Mouse (Mus musculus) layer of hippocampus, postnatal 25 days (tissue): ENCODE measurements around the gene Pdk3. TPM values are rescaled to one million over a fixed set of nuclear protein-coding genes. Genes with fewer than 3 reads are reported as not detected.

Source experiments
- DNase-seq, 2 experiments: peaks; one replicate each; pipeline ENCODE4 v3.0.0; 2022; ENCODE audit warnings: mixed read lengths in 2 of 2, low spot score in 1 of 2; ENCODE audit errors: extremely low spot score in 1 of 2
- total RNA-seq, 2 experiments: library from RNA; stranded (reverse); gene quantifications; 2 replicates each; pipeline ENCODE4 v1.2.3; 2021

Pdk3 gene
- 10 to 100 TPM; 41.3 to 42.7 TPM for total RNA-seq

DNA sequence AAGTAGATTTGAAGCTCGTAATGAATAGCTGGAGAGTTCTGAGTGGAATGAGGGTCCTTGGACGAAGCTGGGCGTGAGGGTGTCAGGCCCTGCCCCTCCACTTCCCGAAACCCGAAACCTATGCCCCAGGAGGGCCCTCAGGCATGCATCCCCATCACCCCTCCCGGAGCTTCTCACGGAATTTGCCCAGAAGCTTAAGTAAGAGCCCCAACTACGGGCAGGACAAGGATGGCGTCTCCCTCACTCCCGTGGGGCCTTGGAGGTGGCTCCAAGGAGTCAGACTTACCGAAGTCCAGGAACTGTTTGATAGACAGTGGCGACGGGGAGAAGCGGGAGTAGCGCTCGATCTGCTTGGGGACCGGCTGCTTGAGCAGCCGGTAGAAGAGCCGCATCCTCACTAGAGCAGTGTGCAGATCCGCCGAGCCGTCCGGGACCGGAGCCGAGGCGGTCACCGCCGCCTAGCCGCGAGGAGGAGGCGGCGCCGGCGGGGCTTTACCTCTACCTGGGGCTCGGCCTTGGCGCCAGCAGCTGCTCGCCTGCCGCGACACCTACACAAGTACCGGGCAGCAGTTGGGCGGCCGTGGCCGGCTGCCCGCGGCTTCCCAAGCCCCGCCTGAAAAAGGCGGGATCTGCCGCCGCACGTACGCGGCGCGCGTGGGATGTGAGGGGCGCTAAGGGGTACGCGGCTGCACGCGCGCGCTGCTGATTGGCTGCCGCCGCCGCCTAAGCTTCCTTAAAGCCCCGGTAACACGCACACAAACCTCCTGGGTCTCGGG, at the start of gene Pdk3:
Gene Pdk3 (minus strand): TSS at position 641 of the 776 bp plus-strand sequence.
- peak; percentile 60 to 62 for DNase-seq

DNA sequence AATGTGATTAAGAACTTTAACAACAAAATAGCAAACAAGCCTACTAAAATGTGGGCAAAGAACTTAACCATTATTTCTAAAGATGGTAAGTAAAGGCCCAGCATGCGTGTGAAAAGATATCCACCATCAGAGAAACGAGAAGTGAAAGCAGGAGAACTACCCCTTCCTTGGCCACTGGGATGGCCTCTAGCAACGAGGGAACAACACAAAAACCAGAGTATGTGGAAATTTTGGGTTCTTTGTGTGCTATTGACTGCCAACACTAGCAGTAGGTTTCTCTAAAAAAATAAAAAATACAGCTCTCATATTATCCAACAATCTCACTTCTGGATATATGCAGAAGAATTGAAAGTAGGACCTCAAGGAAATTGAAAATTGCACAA, 45.6 kb upstream of the Pdk3 start:
- no peak for DNase-seq

DNA sequence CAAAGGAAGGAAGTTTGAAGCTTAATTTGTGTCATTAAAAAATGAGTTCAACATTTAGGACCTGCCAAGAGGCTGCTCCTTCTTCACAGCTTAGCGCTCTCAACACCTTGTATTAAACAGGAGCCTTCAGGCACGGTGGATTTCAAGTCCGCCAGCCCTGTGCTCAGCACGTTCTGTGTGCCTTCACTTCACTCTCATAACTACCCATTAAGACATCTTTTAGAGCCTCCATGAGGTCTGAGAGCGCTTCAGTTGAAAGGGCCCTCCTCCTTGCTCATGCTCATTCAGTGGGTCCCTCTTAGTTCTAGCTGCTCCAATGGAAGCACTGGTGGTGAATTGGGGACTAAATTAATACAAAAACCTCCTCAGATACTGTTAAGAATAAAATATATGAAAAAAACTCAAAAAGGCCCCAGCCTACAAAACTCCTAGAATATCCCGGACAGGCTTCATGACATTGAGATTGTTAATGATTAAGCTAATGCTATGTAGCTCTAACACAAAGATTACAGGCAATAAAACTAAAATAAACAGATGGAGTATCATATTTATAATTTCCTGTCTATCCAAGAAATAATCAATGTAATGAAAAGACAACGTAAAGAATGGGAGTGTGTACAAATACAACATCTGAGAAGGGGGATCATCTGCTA, 45.1 kb upstream of the Pdk3 start:
- no peak for DNase-seq

DNA sequence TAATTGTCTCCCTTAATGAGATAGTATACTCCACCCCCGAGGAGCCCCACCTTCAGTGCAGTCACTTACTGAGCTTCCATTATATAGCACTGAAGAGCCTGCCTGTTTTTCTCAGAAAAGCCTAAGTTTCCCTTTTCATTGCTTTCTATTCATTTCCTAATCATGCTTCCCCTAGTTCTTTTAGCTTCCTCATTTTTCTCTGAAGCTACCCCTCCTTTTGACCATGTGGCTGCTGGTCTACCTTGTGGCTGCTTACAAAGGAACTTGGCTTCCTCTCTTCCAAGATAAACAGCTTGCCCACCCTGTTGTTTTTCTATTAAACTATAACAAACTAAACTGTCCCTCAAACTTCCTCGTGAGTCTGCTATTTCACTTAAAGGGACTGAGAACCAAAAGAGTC, 31.4 kb upstream of the Pdk3 start:
- no peak for DNase-seq

DNA sequence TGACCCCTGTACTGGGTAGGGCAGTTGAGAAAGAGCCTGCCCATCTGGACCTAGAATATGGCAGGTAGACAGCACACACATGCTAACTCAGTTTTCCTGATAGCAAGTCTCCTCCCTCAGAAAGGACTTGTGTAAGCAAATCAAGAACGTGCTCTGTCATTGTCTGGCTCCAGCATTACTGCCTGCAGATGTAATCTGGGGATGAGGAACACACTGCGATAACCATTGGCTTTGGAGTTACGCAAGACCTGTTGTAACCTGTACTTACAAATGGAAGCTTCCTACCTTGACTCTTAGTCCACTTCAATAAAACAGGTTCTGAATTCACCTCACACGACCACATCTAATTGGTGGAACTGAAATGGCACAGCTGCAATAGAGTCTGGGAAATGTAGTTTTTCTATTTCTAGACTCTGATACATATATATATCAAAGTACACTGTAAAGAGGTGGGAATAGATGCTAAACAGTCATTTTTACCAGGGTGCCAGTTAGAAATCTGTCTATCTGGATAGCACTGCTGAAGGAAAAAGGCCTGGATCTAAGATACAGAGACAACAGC, 30.6 kb upstream of the Pdk3 start:
- no peak for DNase-seq

DNA sequence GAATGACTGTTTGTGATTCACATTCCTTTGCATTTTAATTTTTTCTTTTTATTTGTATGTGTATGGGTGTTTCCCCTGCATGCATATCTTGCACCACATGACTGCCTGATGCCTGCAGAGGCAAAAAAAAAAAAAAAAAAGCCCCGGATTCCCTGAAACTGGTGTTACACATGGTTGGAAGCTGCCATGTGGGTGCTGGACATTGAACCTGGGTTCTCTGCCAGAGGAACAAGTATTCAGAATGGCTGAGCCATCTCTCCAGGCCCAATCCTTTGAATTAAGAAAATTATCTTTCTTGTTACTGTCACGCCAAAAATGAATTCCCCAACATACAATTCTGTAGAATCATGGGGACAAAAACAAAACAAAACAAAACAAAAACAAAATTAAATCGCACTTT, 25.8 kb upstream of the Pdk3 start:
- DNase-seq: no peak

DNA sequence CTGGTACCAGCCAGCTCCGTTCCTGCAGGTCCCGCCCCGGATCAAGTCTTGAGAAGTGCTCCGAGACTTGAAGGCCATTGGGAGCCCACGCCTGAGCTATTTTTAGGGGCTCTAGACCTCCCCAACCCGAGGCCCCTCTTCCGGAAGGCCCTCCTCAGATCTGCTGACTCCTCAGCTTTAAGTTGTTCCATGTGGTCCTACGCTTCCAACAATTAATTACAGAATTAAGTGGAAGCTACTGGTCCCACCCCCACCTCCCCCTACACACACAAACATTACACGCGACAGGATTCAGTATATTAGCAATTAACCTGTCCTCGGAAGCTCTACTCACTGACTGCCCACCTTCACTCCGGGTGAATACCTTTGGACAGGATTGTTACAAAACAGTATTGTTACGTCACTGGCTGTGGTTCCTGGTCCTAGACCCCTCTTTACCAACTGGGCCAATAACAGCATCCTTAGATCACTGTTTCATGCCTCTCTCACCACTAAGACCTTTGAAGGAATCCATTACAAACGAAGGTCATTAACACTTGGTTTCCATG, 410 bp upstream of the Pdk3 start:
- DNase-seq: no peak

DNA sequence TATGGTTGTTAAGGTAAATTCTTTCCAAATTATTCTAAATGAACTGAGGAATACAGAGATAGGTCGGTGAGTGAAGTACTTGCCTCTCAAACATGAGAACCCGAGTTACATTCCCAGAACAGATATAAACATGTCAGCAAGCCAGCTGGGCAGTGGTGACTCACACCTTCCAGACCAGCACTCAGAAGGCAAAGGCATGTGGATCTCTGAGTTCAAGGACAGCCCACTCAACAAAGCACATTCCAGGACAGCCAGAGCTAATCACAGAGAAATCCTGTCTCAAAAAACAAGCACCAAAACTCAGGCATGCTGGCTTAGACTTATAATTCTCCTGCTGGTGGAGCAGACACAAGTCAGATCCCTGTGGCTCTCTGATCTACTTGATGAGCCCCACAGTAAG, 6.2 kb downstream of the Pdk3 start:
- no peak for DNase-seq

DNA sequence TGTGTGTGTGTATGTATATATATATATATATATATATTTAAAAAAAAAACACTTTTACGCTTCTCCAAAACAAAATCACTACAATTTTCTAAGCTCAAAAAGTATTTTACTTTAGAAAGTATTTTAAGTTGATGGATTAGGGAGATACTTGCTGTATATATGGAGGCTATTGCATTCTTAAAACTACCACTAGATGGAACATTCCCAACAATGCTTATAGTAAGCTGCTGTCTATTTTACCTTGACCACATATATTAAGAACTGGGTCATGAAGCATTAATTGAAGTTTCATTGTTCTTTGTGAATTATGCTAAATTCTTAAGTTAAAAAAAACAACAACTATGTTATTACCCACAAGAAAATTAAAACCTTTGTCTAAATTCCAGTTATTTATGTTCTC, 24.0 kb downstream of the Pdk3 start:
- no peak for DNase-seq

DNA sequence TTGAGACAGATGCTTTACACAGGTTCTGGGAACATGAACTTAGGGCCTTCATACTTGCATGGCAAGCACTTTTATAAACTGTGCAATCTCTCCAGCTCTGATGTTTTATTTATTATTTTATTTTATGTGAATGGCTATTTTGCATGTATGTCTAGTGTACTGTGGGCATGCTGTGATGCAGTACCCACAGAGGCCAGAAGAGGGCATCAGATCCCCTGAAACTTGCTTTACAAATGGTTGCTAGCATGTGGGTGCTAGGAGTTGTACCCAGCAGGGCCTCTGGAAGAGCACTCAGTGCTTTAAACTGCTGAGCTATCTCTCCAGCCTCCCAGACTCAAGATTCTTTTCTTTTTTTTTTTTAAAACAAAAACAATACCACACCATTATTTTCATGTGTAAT, 38.8 kb downstream of the Pdk3 start:
- DNase-seq: peak in 1 of 2 experiments; percentile 40

DNA sequence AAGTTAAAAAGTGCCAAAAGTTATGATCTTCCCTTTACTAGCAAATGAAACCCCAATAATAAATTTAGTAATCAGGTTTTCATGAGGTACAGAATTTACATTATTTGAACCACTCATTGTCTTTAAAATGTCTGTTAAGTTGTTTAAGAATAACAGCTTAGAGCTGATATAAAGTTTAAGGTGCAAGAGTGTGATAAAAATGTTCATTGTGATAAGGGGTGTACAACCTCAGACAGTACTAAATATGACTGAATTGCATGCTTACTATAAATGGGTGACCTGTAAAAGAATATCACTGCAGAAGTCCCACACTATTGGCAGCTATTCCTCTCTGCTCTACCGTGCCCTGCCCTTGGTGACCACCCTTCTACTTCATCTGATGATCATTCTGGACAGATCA, 42.4 kb downstream of the Pdk3 start:
- DNase-seq: no peak

DNA sequence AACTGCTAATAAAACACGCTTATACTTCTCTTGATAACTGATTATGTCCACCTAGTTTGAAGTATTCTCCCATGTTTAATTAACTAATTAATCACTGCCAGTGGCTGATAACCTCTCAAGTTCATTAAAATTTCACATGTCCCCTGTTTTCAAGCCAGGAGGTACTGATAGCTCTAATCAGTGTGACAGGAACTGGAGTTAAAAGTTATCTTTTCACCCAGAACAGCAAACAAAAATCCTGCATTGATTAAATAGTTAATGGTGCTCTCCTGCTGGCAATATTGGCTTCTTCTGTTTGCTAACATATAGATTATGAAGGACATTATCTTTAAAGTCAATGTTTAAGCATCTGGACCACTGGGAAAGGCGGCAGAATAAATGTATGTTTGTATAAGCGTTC, 71.2 kb downstream of the Pdk3 start:
- DNase-seq: no peak

DNA sequence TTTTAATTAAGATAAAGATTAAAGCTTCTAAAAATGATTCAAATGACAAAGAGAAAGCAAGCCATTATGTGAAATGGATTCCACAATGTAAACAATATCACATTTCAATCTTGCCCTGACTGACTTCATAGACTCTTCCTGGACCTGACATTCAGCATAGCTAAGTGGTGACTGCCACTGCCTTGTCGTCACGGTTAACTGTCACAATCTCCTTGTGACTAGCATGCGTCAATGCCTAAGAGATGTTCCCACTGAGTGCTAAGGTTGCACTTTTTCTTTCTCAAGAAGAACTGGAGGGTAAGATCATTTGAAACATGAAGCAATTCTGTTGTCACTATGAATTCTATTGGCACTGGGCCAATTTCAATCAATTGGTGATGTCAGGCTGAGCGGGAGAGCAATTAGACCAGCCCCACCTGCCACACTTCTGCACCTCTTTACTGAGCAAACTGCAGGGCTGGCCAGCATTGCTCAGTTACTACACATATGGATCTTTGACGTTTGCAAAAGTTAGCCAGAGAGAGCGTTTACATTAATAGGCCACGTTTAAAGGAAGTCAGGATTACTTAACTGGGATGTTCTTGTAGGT, 75.0 kb downstream of the Pdk3 start:
- DNase-seq: no peak

DNA sequence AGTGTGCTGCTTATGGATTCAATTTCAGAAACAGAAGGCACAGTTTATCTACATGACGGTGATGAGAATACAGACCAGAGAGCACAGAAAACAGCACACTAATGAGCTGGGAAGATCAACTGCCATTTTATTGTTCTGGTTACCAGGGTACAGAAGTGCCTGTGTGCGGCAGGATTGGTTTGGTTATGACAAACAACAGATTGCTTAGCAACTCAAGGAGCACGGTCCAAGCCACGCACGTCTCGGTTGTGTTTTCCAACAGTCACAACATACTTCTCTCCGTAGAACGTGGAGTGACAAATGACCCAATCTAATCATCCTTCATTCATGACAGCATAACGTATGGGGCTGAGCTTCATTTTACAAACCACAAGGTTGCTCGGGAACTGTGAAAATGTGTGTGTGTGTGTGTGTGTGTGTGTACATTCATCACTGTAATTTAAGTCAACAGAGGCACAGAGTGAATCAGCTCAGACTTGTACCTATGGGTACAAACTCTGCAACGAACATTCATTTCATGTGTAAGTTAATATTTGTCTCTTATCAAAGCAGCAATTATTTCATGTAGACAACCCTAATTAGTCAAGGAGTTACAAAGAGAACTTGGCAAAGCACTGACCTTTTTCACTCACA, 76.7 kb downstream of the Pdk3 start:
- no peak for DNase-seq

DNA sequence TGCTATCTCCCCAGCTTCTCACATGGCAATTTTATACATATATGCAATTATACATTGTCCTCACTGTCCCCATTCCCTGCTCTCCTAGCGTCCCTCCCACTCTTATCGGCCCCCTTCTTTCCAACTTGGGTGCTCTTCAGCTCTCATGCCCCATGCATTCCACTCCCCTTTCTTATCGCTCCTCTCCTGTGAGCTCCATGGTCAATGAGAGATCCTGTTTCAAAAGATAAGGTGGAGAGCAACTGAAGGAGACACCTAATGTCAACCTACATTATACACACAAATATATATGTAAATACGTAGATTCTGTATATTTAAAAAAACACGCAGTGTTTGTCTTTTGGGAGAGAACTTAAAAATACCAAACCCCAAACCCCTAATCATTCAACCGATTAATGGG, 81.4 kb downstream of the Pdk3 start:
- DNase-seq: no peak

DNA sequence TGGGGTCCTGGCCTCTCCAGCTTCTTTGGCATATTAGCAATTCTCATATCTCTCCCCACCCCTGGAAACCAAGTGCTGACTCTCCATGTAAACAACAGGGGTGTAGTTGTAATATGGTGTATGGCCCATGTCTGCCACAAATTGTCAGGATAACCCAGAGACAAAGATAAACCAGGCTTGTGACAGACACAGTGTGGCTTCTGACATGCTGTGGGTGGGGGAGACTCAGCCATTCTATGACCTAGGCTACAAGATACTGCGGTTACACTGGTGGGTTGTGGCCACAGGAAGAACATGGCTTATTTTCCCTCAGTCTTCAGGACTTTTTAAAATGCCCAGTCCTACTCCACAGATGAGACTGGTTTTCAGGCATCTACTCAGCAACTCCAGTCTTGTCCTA, 82.8 kb downstream of the Pdk3 start:
- no peak for DNase-seq

DNA sequence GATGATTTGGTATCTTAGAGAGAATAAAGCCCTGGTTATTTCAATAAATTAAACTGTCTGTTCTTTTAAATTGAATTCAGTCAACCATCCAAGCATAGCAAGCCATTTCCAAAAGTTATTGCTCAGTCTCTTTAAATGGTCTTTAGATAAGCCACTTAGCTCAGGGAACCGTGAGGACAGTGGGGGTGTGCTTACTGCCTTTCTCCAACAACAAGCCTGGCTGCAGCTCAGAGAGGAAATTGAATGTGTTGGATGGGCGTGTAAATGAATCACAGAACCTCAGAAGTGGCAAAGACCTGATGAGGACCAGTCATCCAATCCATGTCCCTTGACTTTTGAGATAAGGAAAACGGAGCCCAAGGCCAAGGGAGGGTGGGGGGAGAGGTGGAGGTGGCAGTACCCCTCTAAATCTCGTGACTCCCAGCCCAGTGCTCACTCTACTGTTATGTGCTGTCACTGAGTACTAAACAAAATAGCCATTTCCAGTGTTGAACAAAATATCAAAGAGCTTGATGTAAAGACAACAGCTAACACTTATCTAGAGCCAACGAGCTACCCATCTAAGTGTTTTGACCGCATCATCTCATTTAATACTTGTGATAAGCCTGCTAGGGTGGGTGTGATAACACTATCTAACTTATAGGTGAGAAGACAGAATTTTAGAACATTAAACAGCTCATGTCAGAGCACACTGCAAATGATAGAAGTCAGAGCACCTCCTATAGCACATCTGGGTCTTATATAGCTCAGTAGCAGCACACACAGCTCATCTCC, 98.8 kb downstream of the Pdk3 start:
- DNase-seq: no peak

DNA sequence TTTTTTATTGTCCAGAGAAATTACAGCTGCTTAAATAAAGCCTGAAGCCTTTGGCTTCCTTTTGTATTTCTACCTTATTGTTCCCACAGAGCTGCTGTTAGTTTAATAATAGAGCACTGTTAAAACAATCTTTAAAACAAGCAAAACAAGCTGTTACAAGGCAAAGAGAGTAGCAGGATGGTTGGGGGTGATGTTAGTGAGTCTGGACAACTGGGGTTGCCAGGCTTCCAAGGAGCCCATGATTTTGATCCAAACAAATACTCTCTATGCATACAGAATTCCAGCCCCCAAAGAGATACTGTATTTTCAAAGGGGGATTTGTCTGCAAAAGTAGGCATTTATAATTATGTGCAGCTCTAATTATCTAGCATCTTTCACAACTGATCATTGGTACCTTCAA, 99.6 kb downstream of the Pdk3 start:
- no peak for DNase-seq

DNA sequence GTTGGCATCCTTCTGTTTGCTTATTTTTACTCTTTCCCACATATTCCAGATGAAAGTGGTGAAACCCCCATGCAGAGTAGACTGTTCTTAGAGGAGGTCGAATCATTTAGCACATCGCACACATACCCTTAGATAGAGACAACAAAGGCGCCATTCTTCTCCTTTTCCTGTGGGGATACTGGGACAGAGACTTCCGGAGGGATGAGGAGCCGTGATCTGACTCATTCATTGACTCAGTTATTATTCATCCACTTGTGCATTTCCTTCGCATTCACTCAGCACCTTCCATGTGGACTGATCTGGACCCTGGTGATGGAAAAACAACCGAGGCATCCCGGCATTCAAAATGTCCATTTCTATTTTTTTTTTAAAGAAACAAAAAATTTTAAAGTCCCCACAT, 101.1 kb downstream of the Pdk3 start:
- DNase-seq: no peak

DNA sequence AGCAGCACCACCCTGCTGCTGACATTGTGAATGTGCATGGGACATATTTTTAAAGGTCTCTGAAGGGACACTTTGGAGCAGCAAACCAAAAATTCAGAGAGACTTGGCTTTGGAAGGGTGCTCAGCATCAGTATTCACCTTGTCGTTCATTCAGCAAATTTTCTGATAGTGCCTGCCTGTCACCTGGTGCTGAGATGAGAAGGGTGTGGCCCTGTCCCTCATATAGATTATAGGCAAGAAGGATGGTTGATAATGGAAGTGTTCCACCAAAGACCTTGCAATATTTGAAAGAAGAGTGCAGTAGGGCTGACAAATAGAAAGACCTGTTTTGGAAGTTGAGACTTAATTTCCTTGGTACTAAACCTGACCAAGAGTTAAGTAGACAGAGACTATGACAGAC, 102.5 kb downstream of the Pdk3 start:
- DNase-seq: no peak
